Mouse (Mus musculus): ENCODE data around the gene Pgd. TPM values are rescaled to one million over a fixed set of nuclear protein-coding genes. Genes with fewer than 3 reads are reported as not detected.
A peak's percentile ranks its signal among the peaks of the same experiment; 100 is the strongest.
"Not testable (repeated sequence)": the region's sequence is repeated elsewhere in the genome, so short reads cannot be mapped to it uniquely, and the experiment has no call there.

The Pgd gene
- polyA plus RNA-seq, 1 experiment from 2014 or later: 73.5 TPM

DNA sequence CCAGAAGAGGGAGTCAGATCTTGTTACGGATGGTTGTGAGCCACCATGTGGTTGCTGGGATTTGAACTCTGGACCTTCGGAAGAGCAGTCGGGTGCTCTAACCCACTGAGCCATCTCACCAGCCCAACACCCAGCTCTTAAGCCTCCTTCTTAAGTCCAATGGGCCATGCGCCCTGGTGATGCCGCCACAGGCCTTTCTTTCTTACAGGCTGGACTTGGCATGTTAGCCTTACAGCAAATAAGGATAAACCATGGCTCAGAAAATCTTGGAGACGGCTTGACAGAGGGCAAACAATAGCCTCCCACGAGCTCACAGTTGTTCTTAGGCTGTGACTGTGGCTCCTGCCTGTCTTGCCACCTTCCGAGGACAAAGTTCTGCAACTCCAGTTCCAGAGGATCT is 3.4 kb upstream of the Pgd start:
- H3K27ac ChIP-seq (replicated peaks): peak overlapping the region; percentile 74
- H3K9ac ChIP-seq; H3K9me3 ChIP-seq (replicated peaks); H3K36me3 ChIP-seq (replicated peaks); H3K27me3 ChIP-seq; H3K4me3 ChIP-seq (replicated peaks); ATAC-seq (ENCODE audit: insufficient read depth): not testable (repeated sequence)
- H3K4me2 ChIP-seq: 0 out of 2 replicates have a peak overlapping the region, but pooled peaks have one; percentile 6
- H3K4me1 ChIP-seq (replicated peaks): peaks cover 60% of the 10 kb centered on the region
- WGBS (ENCODE audit: insufficient replicate concordance): 68% methylated on average over 7 of the region's 8 CpGs

DNA sequence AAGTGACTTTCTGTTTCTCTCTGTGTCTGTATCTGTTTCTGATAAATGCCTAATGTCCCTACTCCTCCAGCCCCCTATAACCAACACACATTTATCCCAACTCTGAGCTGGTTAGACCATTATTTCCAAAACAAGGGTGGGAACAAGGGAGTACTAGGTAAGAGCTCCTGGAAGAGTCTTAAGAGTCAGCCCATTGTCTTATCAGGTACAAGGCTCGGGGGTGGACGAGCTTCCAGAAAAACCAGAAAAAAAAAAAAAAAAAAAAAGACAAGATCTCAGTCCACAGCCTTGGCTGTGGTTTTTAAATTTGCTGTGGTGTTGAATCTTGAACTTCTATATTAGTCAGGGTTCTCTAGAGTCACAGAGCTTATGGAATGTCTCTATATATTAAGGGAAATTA is 1.4 kb upstream of the Pgd start:
- H3K9me3 ChIP-seq (replicated peaks): no peaks in the 10 kb centered on the region
- peaks cover 72% of the 10 kb centered on the region for H3K4me1 ChIP-seq (replicated peaks)
- H3K9ac ChIP-seq: no peak overlapping the region
- WGBS (ENCODE audit: insufficient replicate concordance): 22% methylated on average over 2 of the region's 2 CpGs
- H3K27me3 ChIP-seq: no peaks in the 10 kb centered on the region
- peak overlapping the region; percentile 77 for H3K4me3 ChIP-seq (replicated peaks)
- ATAC-seq (ENCODE audit: insufficient read depth): no peak
- H3K4me2 ChIP-seq: peak overlapping the region; percentile 97
- H3K27ac ChIP-seq (replicated peaks): no peak overlapping the region
- H3K36me3 ChIP-seq (replicated peaks): no peaks in the 10 kb centered on the region; the same call in 1 of the 2 replicates

- Histone ChIP-seq H3K9me3 (replicated peaks) (no peaks in the 10 kb centered on the region), H3K36me3 (replicated peaks) (peaks cover 5% of the 10 kb centered on the region), H3K4me2 (peak overlapping the region; percentile 97), H3K4me3 (replicated peaks) (peak overlapping the region; percentile 77), H3K27me3 (no peaks in the 10 kb centered on the region), H3K4me1 (replicated peaks) (peaks cover 72% of the 10 kb centered on the region), H3K27ac (replicated peaks) (peak overlapping the region; percentile 35), H3K9ac (peak overlapping the region; percentile 76)
- WGBS (ENCODE audit: insufficient replicate concordance): under 1% methylated on average over 27 of the region's 27 CpGs
- ATAC-seq (ENCODE audit: insufficient read depth): peak; percentile 20
Observed at GRCm38 (mm10) chr4:149166957-149167611, 513 bp upstream of the Pgd start.

DNA sequence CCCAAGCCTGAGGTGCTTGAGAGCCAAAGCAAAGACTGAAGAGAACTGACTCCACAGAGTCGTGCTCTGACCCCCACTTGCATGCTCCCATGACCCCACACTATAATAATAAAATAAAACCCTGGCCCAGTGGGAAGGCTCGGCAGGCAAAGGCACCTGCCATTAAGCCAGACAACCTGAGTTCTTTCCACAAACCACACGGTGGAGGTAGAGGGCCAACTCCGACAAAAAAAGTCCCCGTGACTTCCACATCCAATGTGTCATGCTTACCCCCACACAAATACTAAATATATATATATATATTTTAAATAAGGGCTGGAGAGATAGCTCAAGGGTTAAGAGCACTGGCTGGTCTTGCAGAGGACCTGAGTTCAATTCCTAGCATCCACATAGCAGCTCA is 2.4 kb downstream of the Pgd start:
- Histone ChIP-seq H3K4me1 (replicated peaks) (peaks cover 56% of the 10 kb centered on the region), H3K4me2 (peak overlapping the region; percentile 17; the same call in 1 of the 2 replicates), H3K9ac (no peak overlapping the region), H3K27me3 (no peaks in the 10 kb centered on the region), H3K4me3 (replicated peaks) (no peak overlapping the region), H3K9me3 (replicated peaks) (no peaks in the 10 kb centered on the region), H3K36me3 (replicated peaks) (peaks cover 33% of the 10 kb centered on the region), H3K27ac (replicated peaks) (no peak overlapping the region)
- WGBS (ENCODE audit: insufficient replicate concordance): 55% methylated on average over 5 of the region's 5 CpGs
- no peak for ATAC-seq (ENCODE audit: insufficient read depth)

DNA sequence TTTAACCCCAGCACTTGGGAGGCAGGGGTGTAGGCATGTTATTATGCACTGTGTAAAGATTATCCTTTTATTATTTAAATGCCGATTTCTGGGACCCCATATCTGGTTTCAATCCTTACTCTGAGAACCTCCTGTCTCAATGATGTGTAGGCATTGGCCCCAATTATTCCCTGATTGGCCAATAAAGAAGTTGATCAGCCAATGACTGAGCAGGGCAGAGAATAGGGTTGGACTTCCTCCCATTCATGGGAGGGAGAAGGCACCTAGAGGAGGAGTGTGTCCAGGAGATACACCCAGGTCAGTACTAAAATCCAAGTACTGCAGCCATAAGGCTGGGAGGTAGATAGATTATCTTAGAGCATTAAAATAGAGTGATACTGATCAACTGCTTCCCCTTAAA is 3.4 kb downstream of the Pgd start:
- WGBS (ENCODE audit: insufficient replicate concordance): 35% methylated on average over 1 of the region's 1 CpGs
- Histone ChIP-seq H3K4me1 (replicated peaks) (peaks cover 55% of the 10 kb centered on the region), H3K9me3 (replicated peaks) (no peaks in the 10 kb centered on the region), H3K9ac (no peak overlapping the region), H3K4me2 (no peak overlapping the region), H3K27ac (replicated peaks) (no peak overlapping the region), H3K27me3 (no peaks in the 10 kb centered on the region), H3K36me3 (replicated peaks) (peaks cover 42% of the 10 kb centered on the region), H3K4me3 (replicated peaks) (no peak overlapping the region)
- ATAC-seq (ENCODE audit: insufficient read depth): no peak

- H3K4me1 ChIP-seq (replicated peaks): peaks cover 38% of the 10 kb centered on the region
- ATAC-seq (ENCODE audit: insufficient read depth): no peak
- H3K27me3 ChIP-seq: no peaks in the 10 kb centered on the region
- no peaks in the 10 kb centered on the region for H3K9me3 ChIP-seq (replicated peaks)
- no peak overlapping the region for H3K9ac ChIP-seq
- H3K4me2 ChIP-seq: no peak overlapping the region
- peaks cover 63% of the 10 kb centered on the region for H3K36me3 ChIP-seq (replicated peaks)
- no peak overlapping the region for H3K27ac ChIP-seq (replicated peaks)
- no peak overlapping the region for H3K4me3 ChIP-seq (replicated peaks)
- WGBS (ENCODE audit: insufficient replicate concordance): 76% methylated on average over 6 of the region's 6 CpGs
Observed at GRCm38 (mm10) chr4:149161166-149161565, 5.4 kb downstream of the Pgd start.

GRCm38 (mm10) chr4:149159891-149160290 is 6.7 kb downstream of the Pgd start:
- Histone ChIP-seq H3K4me1 (replicated peaks) (peaks cover 28% of the 10 kb centered on the region), H3K27ac (replicated peaks) (no peak overlapping the region), H3K36me3 (replicated peaks) (peaks cover 75% of the 10 kb centered on the region), H3K4me3 (replicated peaks) (no peak overlapping the region), H3K27me3 (no peaks in the 10 kb centered on the region), H3K9me3 (replicated peaks) (no peaks in the 10 kb centered on the region), H3K9ac (no peak overlapping the region), H3K4me2 (no peak overlapping the region)
- ATAC-seq (ENCODE audit: insufficient read depth): no peak
- WGBS (ENCODE audit: insufficient replicate concordance): 71% methylated on average over 13 of the region's 13 CpGs

DNA sequence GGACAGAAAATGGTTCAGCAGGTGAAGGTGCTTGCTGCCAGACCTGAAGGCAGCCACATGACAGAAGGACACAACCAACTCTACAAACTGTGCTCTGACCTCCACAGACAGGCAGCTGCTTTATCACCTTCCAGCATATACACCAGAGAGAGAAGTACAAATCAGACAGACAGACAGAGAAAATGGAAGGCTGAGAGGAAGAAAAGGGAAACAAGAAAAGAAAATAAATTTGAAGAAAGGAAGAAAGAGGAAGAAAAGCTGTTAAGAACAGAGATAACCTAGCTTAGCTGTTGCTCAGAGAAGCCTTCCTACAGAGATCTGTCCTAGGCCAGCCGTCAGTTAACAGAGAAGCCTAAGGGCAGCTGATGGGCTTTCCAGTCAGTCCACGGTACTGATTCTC is 7.4 kb downstream of the Pgd start:
- ATAC-seq (ENCODE audit: insufficient read depth): no peak
- H3K4me2 ChIP-seq: no peak overlapping the region
- no peak overlapping the region for H3K9ac ChIP-seq
- no peak overlapping the region for H3K4me3 ChIP-seq (replicated peaks)
- H3K4me1 ChIP-seq (replicated peaks): peaks cover 26% of the 10 kb centered on the region
- WGBS (ENCODE audit: insufficient replicate concordance): 65% methylated on average over 2 of the region's 2 CpGs
- peaks cover 82% of the 10 kb centered on the region for H3K36me3 ChIP-seq (replicated peaks)
- H3K9me3 ChIP-seq (replicated peaks): no peaks in the 10 kb centered on the region
- no peak overlapping the region for H3K27ac ChIP-seq (replicated peaks)
- H3K27me3 ChIP-seq: no peaks in the 10 kb centered on the region

DNA sequence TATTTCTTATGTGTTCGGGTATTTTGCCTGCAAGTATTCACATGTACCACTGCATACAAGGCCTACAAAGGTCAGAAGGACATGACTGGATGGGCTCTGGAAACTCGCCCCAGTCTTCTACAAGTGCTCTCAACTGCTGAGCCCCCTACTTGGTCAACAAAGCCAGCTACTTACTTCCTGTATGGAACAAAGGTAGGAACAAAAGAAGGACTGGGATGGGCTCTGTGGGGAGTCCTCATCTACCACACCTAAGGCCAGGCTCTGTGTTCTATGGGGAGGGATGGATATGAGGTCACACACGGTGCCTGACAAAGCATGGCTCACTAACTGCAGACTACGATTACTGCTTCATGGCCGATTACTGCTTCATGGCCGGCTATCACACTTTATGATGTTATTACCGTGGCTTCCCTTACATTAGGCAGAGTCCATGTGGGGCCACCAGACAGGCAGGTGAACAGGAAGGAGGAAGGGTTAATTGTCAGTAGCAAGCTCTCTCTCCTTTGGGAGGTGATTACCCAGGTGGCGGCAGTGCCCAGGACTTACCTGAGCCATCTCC is 9.1 kb downstream of the Pgd start:
- no peak overlapping the region for H3K4me3 ChIP-seq (replicated peaks)
- H3K4me1 ChIP-seq (replicated peaks): peaks cover 10% of the 10 kb centered on the region; the same call in 1 of the 2 replicates
- no peak overlapping the region for H3K27ac ChIP-seq (replicated peaks)
- ATAC-seq (ENCODE audit: insufficient read depth): no peak
- no peak overlapping the region for H3K9ac ChIP-seq
- H3K4me2 ChIP-seq: no peak overlapping the region
- no peaks in the 10 kb centered on the region for H3K27me3 ChIP-seq
- no peaks in the 10 kb centered on the region for H3K9me3 ChIP-seq (replicated peaks)
- WGBS (ENCODE audit: insufficient replicate concordance): 75% methylated on average over 8 of the region's 8 CpGs
- peaks cover 98% of the 10 kb centered on the region for H3K36me3 ChIP-seq (replicated peaks)

- WGBS (ENCODE audit: insufficient replicate concordance): 68% methylated on average over 6 of the region's 6 CpGs
- peak; percentile 42 for ATAC-seq (ENCODE audit: insufficient read depth)
- peaks cover 99% of the 10 kb centered on the region for H3K36me3 ChIP-seq (replicated peaks)
Observed at GRCm38 (mm10) chr4:149155711-149156110, 10.9 kb downstream of the Pgd start.

DNA sequence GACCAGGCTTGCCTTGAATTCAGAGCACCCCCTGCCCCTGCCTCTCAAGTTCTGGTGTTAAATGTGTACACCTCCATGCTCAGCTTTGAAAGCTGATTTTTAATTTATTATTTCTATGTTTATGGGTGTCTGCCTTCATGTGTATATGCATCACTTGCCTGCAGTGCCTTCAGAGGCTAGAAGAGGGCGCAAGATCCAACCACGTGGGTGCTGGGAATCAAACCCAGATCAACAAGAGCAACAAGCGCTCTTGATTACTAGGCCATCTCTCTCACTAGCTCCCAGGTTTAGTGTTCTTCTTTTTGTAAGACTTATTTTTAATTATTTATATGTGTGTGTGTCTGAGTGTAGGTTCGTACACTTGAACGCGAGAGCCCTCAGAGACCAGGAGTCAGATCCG is 11.7 kb downstream of the Pgd start:
- Histone ChIP-seq H3K27ac (replicated peaks) (no peak overlapping the region), H3K9ac (no peak overlapping the region), H3K4me3 (replicated peaks) (no peak overlapping the region), H3K4me2 (no peak overlapping the region), H3K4me1 (replicated peaks) (peaks cover 13% of the 10 kb centered on the region), H3K36me3 (replicated peaks) (peaks cover 99% of the 10 kb centered on the region), H3K27me3 (no peaks in the 10 kb centered on the region), H3K9me3 (replicated peaks) (no peaks in the 10 kb centered on the region)
- ATAC-seq (ENCODE audit: insufficient read depth): no peak
- WGBS (ENCODE audit: insufficient replicate concordance): 93% methylated on average over 7 of the region's 7 CpGs

More at GRCm38 (mm10) chr4:149155711-149156110, 10.9 kb downstream of the Pgd start:
- H3K4me1 ChIP-seq (replicated peaks): peaks cover 6% of the 10 kb centered on the region; the same call in 1 of the 2 replicates
- H3K4me2 ChIP-seq: no peak overlapping the region
- H3K27me3 ChIP-seq: no peaks in the 10 kb centered on the region
- no peak overlapping the region for H3K27ac ChIP-seq (replicated peaks)
- no peaks in the 10 kb centered on the region for H3K9me3 ChIP-seq (replicated peaks)
- H3K9ac ChIP-seq: no peak overlapping the region
- no peak overlapping the region for H3K4me3 ChIP-seq (replicated peaks)

All from liver, embryonic 15.5 days (tissue).